Mouse (Mus musculus): Measurements from ENCODE around the gene Prss47.

The Prss47 gene

DNA sequence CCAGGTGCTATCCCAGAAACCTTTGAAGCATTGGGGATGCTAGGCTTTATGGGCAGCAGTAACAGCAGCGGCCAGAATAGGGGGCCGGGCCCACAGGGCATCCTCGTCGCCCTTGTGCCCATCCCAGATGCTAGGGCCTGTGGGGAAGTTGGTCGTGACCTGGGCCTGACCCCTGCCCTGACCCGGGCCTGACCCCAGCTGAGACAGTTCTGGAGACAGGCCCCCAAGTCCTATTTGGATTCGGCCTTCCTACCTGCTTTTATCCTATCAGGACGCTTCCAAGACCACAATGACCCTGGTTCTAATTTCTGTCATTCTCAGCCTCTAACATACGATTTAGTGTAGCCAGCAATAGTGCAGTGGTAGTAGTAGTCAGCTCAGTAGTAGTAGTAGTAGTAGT, at the start of gene Prss47:
TSS of gene Prss47 (minus strand) at position 101 of the 400 bp plus-strand sequence.
- no peak for DNase-seq (ENCODE audit: low spot score)

DNA sequence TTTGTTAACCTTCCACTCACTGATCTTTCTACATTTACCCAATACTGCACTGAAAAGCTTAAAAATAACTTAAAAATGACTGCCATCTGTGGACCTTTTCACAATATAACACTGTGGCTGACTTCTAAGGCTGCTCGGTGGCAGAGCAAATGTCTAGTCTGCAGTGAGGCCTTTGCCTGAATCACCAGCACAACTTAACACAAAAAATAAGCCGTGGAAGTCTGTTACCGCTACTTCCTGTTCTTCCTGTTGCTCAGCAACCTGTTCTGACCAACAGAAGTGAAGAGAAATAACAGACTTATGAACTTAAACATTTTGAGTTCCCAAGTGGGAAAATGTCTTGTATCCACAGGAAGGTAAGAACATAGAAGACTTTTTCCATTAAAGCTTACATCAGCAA, 48.7 kb upstream of the Prss47 start:
- no peak for DNase-seq (ENCODE audit: low spot score)

DNA sequence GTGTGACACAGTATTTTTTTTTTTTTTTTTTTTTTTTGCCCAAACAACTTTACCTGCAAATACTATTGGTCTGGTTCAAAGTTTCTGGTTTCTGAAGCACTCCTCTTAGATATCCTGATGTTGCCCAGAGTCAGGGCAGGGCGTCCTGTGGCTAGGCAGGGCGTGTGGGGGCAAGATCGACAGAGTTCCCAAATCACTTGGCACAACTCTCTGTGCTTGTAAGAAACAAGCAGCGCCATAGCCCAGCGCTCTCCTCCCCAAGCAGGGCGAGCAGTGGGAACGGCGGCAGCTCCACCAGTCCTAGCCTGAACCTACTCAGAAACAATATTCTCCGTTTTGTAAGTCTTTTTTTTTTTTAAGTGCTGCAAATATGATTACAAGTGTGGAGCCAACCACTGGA, 48.1 kb upstream of the Prss47 start:
- DNase-seq (ENCODE audit: low spot score), result no peak

DNA sequence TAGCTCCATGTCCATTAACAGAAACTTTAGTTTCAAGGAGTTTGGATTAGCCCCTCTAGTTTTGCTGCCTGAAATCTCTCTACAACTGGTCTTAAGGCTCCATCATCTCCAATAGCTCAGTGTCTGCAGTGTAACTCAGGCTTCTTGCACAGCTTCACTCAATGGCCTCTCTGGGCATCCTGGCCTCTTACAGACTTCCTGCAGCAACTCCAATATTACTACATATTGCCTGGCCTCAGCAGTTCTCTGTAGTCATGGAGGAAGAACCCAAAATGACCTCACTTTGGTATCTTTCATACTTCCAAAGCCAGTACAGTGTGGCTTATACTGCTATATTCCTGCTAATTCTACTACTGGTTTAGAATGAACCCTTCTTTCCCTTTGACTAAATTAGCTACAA, 44.5 kb upstream of the Prss47 start:
- DNase-seq (ENCODE audit: low spot score), result no peak

DNA sequence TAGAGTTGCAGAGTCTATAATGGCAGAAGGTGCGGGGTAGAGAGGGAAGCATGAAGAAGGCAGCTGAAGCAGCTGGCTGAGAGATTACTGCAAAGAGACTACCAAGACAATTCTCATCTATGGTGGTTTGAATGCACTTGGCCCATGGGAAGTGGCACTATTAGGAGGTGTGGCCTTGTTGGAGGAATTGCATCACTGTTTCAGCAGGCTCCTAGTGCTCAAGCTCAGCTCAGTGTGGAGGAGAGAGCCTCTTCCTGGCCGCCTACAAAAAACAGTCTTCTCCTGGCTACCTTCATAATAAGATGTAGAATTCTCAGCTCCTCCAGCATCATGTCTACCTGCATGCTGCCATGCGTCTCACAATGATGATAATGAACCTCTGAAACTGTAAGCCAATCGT, 43.4 kb upstream of the Prss47 start:
- DNase-seq (ENCODE audit: low spot score), result no peak

DNA sequence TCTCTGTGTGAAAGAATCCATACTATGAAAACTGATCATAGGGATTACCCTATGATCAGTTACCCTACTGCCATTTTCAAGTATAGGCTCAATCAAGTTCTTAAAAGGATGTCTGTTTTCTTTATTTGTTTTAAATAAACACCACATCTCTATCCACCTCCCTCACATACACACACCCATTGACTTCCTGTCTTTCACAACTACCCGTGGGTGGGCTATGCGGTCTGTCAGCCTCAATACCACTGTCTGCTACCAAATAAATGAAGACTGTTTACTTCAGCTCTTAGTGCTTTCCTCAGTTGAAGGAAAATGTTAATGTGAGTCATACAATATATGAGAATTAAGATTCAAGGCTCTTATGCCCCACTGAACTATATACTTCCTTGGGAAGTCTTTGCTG, 17.4 kb upstream of the Prss47 start:
- no peak for DNase-seq (ENCODE audit: low spot score)

DNA sequence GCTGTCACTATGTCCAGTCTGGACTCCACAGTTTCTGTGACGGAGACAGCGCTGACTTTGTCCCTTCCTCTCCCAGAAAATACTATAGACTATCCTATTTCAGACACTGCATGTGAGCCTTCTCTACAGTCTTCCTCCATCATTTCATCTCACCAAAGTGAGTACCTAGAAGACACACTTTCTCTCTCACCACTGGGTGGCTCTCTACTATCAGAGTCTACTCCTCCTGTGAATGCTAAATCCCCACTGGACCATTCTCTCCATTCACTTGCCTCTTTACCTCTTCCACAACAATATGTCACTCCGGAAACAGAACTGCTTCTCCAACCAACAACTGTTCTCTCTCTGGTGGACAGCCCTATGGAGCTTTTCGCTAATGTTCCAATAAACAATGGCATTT, 17.5 kb downstream of the Prss47 start:
- DNase-seq (ENCODE audit: low spot score), result no peak

DNA sequence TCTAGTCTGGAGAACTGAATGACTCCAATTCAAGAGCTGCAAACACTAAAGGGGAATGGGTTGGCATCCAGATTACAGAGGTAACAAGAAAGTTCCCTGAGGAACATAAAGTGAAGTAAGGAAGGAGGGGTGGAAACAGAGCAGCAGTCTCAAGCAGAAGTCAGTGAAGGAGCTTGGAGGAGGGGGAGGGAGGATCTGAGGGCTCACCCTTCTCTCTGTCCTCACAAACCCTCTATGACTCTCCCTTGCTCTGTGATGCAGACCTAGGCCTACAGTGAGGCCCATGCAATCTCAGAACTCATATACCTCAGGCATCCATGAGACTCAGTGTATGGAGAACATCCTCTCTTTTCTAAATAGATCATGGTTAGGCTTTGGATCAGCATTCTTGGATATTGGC, 19.8 kb downstream of the Prss47 start, which contains the start of gene Spata31d1c:
TSS of gene Spata31d1c (plus strand) at position 301 of the 400 bp plus-strand sequence.
- DNase-seq (ENCODE audit: low spot score), result no peak

DNA sequence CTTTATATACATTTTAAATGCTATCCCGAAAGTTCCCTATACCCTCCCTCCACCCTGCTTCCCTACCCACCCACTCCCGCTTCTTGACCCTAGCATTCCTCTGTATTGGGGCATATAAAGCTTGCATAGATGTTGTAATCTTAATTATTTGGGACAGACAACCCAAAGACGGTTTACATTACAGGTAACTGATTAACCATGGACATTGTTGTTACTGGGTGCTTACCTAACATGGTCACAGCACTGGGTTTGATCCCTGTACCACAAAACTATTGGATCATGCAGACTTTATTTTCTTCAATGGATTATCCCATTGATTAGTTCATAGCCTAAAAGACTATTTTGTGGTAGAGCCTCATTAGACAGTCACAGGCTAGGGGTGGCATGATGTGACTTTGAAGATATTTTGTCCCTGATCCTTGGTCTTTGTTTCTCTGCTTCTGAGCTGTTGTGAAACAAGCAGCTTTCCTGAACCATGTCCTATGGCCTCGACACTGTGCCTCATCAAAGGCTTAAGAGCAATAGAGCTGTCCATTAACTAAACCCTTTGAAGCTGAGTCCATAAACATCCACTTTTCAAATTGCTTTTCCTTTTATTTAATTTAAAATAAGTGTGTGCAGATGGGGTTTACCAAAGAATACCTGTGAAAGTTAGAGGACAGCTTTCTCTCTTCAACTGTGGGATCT, 41.4 kb downstream of the Prss47 start:
- no peak for DNase-seq (ENCODE audit: low spot score)

DNA sequence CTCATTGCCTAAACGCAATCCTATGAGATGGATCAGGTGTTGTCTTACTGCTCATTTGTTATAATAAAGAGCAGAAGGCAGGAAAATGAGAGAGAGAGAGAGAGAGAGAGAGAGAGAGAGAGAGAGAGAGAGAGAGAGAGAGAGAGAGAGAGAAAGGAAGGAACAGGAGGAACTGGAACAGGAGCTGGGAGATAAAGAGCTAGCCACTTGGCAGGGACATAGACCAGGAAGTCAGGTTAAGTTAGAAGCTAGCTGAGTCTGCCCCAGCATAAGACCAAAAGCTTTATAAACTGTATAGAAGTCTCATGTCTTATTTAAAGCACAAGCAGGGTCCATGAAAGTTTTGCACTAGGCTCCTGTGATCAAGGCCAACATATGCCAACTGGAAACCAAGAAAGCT, 44.6 kb downstream of the Prss47 start:
- DNase-seq (ENCODE audit: low spot score), result no peak

DNA sequence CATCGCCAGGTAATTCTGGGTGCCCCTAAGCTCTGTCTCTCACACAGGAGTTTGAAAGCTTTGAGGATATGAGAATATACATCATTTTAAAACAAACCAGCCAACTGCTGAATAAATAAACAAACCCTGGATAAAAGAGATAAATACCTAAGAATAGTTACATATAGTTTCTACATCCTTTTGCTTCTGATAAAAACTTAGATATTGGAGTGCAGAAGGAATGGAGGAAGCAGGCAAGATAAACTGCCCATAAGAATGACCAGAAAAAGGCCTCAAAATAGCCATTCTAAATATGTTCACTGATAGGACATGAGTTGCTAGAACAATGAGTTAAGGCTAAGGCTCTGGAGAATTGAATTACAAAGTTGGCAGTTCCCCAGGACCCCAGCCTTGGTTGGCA, 45.8 kb downstream of the Prss47 start:
- DNase-seq (ENCODE audit: low spot score), result no peak

DNA sequence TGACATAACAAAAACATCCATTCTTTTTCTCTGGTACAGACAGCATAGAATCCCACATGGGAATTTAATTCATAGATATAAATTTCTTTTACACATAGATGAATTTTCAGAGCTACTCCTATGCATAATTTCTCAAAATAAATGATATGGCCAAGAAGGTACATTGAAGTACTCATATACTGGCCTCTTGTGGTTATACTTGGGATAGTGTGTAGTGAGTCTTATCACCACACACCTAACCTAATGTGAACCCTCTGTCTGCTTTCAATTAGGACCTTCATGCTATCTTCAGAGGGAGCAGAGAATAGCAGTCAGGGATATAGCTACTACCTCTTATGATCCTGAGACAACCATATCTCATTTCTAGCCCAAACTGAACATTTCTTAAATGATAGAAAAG, 47.1 kb downstream of the Prss47 start:
- DNase-seq (ENCODE audit: low spot score), result no peak
